Mouse (Mus musculus): ENCODE data around the gene Hepacam. TPM values are rescaled to one million over a fixed set of nuclear protein-coding genes. Genes with fewer than 3 reads are reported as not detected.

The Hepacam gene
- polyA plus RNA-seq, 1 experiment from 2014 or later = 28.3 TPM

DNA sequence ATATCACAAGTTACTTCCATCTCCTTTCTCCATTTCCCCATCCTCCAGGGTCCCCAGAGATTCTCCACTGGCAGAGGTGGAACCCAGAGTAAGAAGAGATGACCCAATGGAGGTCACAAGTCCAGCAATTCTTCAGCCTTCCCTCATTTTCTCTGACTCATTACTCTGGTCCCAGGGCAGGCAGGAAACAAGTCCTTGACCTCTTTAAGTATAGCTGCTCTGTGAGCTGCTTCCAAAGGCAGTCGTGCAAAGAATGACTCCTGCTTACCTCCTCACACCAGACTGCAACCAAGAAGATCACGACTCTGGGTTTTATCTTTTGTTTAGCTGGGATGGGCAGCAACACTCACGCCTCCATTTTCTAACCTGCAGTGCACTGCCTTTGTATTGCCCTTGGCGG lies 68.5 kb downstream of the Hepacam start:
- no peak overlapping the region for H3K9ac ChIP-seq (ENCODE audit: low read depth, low read length)
- no peak overlapping the region for H3K27ac ChIP-seq (ENCODE audit: low read length)
- peaks cover 53% of the 10 kb centered on the region for H3K27me3 ChIP-seq (ENCODE audit: control insufficient read depth, insufficient read depth, low read depth, low read length)
- no peak for ATAC-seq
- H3K4me1 ChIP-seq (ENCODE audit: control insufficient read depth, insufficient read depth, low read length) = peaks cover 17% of the 10 kb centered on the region
- H3K4me2 ChIP-seq (ENCODE audit: low read length) = no peak overlapping the region
- WGBS = under 1% methylated on average over 4 of the region's 4 CpGs
- H3K4me3 ChIP-seq (ENCODE audit: low read depth, low read length) = no peak overlapping the region
- H3K9me3 ChIP-seq (replicated peaks; ENCODE audit: control insufficient read depth, low read length, poor library complexity, severe bottlenecking) = no peaks in the 10 kb centered on the region
- no peaks in the 10 kb centered on the region for H3K36me3 ChIP-seq (ENCODE audit: control insufficient read depth, insufficient read depth, low read length)

Other genes starting within 250 kb of the Hepacam start
- 32.5 and 34.3 TPM in 2 replicates for gene Pknox2, start 219.9 kb upstream of the Hepacam start, polyA plus RNA-seq (2015; fragmentation: Nextera tagmentation; extraction: Ambion mirVana)
- 9.2 and 10.0 TPM in 2 replicates for gene Tmem218, start 159.1 kb upstream of the Hepacam start, polyA plus RNA-seq (2015; fragmentation: Nextera tagmentation; extraction: Ambion mirVana)
- gene Slc37a2, start 111.6 kb upstream of the Hepacam start, polyA plus RNA-seq (2015; fragmentation: Nextera tagmentation; extraction: Ambion mirVana) = 0.76 and 1.7 TPM in 2 replicates
- gene Ccdc15, start 18.9 kb upstream of the Hepacam start, polyA plus RNA-seq (2015; fragmentation: Nextera tagmentation; extraction: Ambion mirVana) = 7.3 and 9.2 TPM in 2 replicates
- gene Robo4, start 34.5 kb downstream of the Hepacam start, polyA plus RNA-seq (2015; fragmentation: Nextera tagmentation; extraction: Ambion mirVana) = 4.2 and 5.5 TPM in 2 replicates
- gene Robo3, start 65.9 kb downstream of the Hepacam start, polyA plus RNA-seq (2015; fragmentation: Nextera tagmentation; extraction: Ambion mirVana) = 4.2 and 17.6 TPM in 2 replicates
- 34.8 and 35.0 TPM in 2 replicates for gene Msantd2, start 122.0 kb downstream of the Hepacam start, polyA plus RNA-seq (2015; fragmentation: Nextera tagmentation; extraction: Ambion mirVana)
- 38.8 and 42.1 TPM in 2 replicates for gene Esam, start 160.7 kb downstream of the Hepacam start, polyA plus RNA-seq (2015; fragmentation: Nextera tagmentation; extraction: Ambion mirVana)
- gene Vsig2, start 171.9 kb downstream of the Hepacam start, polyA plus RNA-seq (2015; fragmentation: Nextera tagmentation; extraction: Ambion mirVana) = 0.72 and 1.2 TPM in 2 replicates
- gene Nrgn, start 185.6 kb downstream of the Hepacam start, polyA plus RNA-seq (2015; fragmentation: Nextera tagmentation; extraction: Ambion mirVana) = 13.8 and 18.4 TPM in 2 replicates
- 12.7 and 13.8 TPM in 2 replicates for gene Siae, start 188.3 kb downstream of the Hepacam start, polyA plus RNA-seq (2015; fragmentation: Nextera tagmentation; extraction: Ambion mirVana)
- gene Spa17, start 246.4 kb downstream of the Hepacam start, polyA plus RNA-seq (2015; fragmentation: Nextera tagmentation; extraction: Ambion mirVana) = 9.0 and 11.1 TPM in 2 replicates

Measured in midbrain, embryonic 16.5 days (tissue).